Mouse (Mus musculus) ovary, adult 18-20 months (tissue): Measurements from ENCODE around the gene Gm21627.
"Not testable (repeated sequence)": the region's sequence is repeated elsewhere in the genome, so short reads cannot be mapped to it uniquely, and the experiment has no call there.

Experiments
- DNase-seq: peaks from one replicate; pipeline ENCODE4 v3.0.0; 2022; ENCODE audit warnings: low spot score, mixed read lengths

The Gm21627 gene

DNA sequence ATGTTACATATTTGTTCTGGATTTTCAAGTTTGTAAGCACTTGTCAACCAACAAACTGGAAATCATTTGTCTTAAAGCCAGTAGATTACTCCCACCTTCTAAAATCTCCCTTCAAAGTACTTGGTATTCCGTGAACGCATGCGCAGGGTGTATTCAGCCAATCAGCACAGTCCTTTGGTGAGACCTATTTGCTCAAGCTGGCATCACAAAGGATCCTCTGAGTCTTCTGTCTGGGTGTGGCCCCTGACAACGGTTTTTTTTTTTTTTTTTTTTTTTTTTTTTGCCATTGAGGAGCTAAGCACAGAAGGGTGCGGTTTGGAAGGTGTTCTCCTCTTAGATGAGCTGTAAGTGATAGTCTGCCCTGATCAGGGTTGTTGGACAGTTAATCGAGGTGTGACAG lies at the start of gene Gm21627:
TSS of gene Gm21627 (plus strand) at position 301 of the 400 bp plus-strand sequence.
- DNase-seq = not testable (repeated sequence)
